Mouse (Mus musculus) hindbrain, embryonic 14.5 days (tissue): ENCODE data around the gene H3f3a. TPM values are rescaled to one million over a fixed set of nuclear protein-coding genes. Genes with fewer than 3 reads are reported as not detected.
A peak's percentile ranks its signal among the peaks of the same experiment; 100 is the strongest.

Experiments used
- ATAC-seq: fragments of 200-750 bp; cut with Nextera tagmentation; 2 replicates; pipeline ENCODE4 v1.8.0; 2017; ENCODE audit warnings: moderate number of reproducible peaks, mild to moderate bottlenecking, moderate TSS enrichment, moderate library complexity; ENCODE audit not compliant: low FRiP score
- DNase-seq: peaks from one replicate; pipeline ENCODE4 v3.0.0-alpha.2; 2015; ENCODE audit warnings: low spot score
- H3K27ac ChIP-seq: fragments of 300-500 bp; sonication (generic); 2 replicates; pipeline ENCODE4 v1.5.1; 2014; ENCODE audit warnings: mild to moderate bottlenecking, moderate library complexity
- H3K27me3 ChIP-seq: fragments of 300-500 bp; sonication (generic); 2 replicates; pipeline ENCODE4 v1.6.1; 2014; ENCODE audit warnings: mild to moderate bottlenecking, low read length, mixed read lengths; ENCODE audit not compliant: control insufficient read depth, insufficient read depth
- H3K36me3 ChIP-seq: fragments of 300-500 bp; sonication (generic); replicated peaks from 2 replicates; pipeline ENCODE4 v1.6.1; 2014; ENCODE audit not compliant: control insufficient read depth, insufficient read depth
- H3K4me1 ChIP-seq: fragments of 300-500 bp; sonication (generic); replicated peaks from 2 replicates; pipeline ENCODE4 v1.6.1; 2014; ENCODE audit warnings: antibody characterized with exemption, low read length, mixed read lengths; ENCODE audit not compliant: control insufficient read depth, insufficient read depth
- H3K4me2 ChIP-seq: fragments of 300-500 bp; sonication (generic); replicated peaks from 2 replicates; pipeline ENCODE4 v1.6.1; 2014; ENCODE audit warnings: mild to moderate bottlenecking, moderate library complexity
- H3K4me3 ChIP-seq: fragments of 300-500 bp; sonication (generic); replicated peaks from 2 replicates; pipeline ENCODE4 v1.5.1; 2014; ENCODE audit warnings: mild to moderate bottlenecking, low read length
- H3K9ac ChIP-seq: fragments of 300-500 bp; sonication (generic); 2 replicates; pipeline ENCODE4 v1.6.1; 2014
- H3K9me3 ChIP-seq: fragments of 300-500 bp; sonication (generic); 2 replicates; pipeline ENCODE4 v1.6.1; 2016; ENCODE audit warnings: low read length; ENCODE audit not compliant: control insufficient read depth
- WGBS: fragments of 180-500 bp; shearing (Covaris S2); extraction: QIAGEN DNeasy Blood & Tissue Kit; methylation state at CpG from one replicate; pipeline ENCODE4 v1.1.7; 2014; 5-methylcytosine and 5-hydroxymethylcytosine counted together
- polyA plus RNA-seq: library from polyadenylated mRNA; unstranded; fragments of >200 nt; fragmentation: Nextera tagmentation; extraction: Ambion mirVana; gene quantifications from 2 replicates; pipeline ENCODE4 v1.2.1, GENCODE M21; 2014

Gene H3f3a
- polyA plus RNA-seq, 1 experiment from 2014 or later: 2,951 TPM

DNA sequence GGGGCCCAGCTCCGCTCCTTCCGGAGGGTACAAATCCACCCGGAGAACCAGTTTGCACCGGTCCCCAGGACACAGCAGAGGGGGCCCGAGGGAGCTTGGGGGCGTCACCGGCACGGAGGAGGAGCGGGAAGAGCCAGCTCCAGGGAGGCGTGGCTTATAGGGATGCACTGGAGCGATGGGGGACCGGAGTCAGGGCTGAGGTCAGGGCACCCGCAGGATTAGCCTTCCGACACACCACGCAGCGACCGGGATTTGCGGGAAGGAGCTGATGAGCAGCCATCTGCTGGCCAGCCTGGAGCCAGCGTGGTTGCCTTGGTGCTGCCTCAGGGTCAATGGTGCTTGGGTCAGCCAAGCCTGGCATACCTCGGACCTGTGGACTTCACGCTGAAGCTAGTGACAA is 19.6 kb downstream of the H3f3a start:
- no peaks in the 10 kb centered on the region for H3K36me3 ChIP-seq
- peak overlapping the region; percentile 30 for H3K4me3 ChIP-seq
- H3K4me1 ChIP-seq: peaks cover 9% of the 10 kb centered on the region
- DNase-seq (no peak), ATAC-seq (peak; percentile 66)
- no peak overlapping the region for H3K27ac ChIP-seq
- H3K9ac ChIP-seq: peak overlapping the region; percentile 51
- no peaks in the 10 kb centered on the region for H3K27me3 ChIP-seq
- peak overlapping the region; percentile 79 for H3K4me2 ChIP-seq
- WGBS: under 1% methylated on average over 21 of the region's 21 CpGs
- no peaks in the 10 kb centered on the region for H3K9me3 ChIP-seq

DNA sequence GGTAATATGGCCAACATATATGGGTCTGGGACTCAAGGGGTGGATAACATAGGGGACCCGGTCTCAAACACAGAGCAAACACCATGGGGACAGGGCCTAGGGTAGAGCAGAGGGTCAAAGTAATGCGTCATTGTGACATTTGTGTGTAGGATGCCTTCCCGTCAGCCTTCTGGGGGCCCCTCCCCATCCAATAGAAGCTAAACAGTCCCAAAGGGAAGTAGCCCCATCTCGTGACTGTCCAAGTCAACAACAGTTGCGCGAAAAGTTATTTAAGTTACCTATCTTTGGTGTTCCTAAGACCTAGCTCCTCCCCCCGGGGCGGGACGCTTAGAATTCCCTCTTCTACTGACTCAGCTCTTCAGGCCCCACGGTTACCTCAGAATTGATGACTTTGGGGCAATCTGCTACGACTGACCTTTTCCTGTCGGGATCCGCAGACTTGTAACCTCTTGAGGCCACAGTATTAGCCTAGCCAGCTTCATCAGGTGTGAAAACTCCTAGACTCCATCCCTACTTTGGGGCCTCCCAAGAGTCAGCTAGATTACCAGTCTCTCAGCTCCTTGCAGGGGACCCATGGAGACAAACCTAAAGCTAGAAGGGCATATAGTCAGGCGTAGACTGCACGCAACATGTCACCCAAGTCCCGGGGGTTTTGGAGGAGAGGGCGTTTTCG is 20.2 kb downstream of the H3f3a start:
- peak overlapping the region; percentile 51 for H3K9ac ChIP-seq

DNA sequence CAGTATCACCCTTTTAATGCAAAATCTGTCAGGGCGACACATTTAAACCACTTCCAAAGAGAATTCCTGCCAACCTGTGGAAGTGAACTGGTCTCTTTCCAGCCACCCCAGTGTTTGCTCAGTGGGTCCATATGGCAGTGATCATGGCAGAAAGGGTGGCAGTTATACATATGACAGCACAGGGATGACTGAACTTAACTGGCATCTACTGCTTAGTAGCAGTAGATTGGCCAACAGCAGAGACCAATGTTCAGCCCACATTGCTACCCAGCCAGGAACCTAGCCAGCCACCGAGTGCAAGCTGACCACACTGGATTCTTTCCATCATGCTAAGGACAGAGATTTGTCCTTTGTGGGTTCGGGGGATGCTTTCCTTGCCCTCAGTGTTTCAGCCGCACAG is 20.9 kb downstream of the H3f3a start:
- no peaks in the 10 kb centered on the region for H3K9me3 ChIP-seq
- 92% methylated on average over 4 of the region's 4 CpGs for WGBS
- peaks cover 9% of the 10 kb centered on the region for H3K4me1 ChIP-seq
- H3K4me3 ChIP-seq: no peak overlapping the region
- H3K9ac ChIP-seq: no peak overlapping the region
- no peaks in the 10 kb centered on the region for H3K36me3 ChIP-seq
- DNase-seq: no peak
- ATAC-seq: no peak
- no peak overlapping the region for H3K27ac ChIP-seq
- no peak overlapping the region for H3K4me2 ChIP-seq
- no peaks in the 10 kb centered on the region for H3K27me3 ChIP-seq

More for the DNA sequence above, 20.2 kb downstream of the H3f3a start:
- Histone ChIP-seq H3K4me2 (peak overlapping the region; percentile 79), H3K9me3 (no peaks in the 10 kb centered on the region), H3K4me3 (peak overlapping the region; percentile 30), H3K27ac (no peak overlapping the region), H3K36me3 (no peaks in the 10 kb centered on the region), H3K4me1 (peaks cover 9% of the 10 kb centered on the region), H3K27me3 (no peaks in the 10 kb centered on the region)
- no peak for DNase-seq
- ATAC-seq: peak; percentile 8; the same call in 1 of the 2 replicates
- WGBS: 10% methylated on average over 18 of the region's 18 CpGs

DNA sequence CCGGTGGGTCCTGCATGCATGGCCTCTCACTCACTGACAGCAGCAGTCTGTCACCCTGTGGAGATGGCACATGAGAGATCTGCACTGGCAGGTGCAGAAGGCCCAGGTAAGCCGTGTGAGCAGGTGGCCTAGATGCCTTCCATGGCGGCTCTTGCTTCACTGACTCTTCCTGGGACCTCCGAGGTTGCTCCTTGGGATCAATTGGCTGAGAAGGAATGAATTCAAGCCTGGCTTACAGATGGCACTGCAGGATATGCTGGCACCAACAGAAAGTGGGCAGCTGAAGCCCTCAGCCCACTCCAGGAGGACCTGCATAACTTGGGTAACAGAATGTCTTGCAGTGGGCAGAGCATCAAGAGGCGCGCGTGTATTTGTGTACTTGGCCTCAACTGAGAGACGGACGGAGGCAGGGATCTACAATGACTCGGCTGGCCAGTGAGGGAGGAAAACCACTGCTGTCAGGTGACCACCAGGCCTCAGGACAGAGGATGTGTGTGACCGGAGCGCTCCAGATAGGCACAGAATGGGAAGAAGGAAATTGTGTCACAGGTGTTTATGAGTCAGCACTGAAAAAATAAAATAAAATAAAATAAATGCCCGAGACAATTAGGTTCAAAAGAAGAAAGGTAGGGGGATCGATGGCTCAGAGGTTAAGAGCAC is 21.8 kb downstream of the H3f3a start:
- no peaks in the 10 kb centered on the region for H3K9me3 ChIP-seq
- H3K27ac ChIP-seq: no peak overlapping the region
- ATAC-seq: no peak
- no peaks in the 10 kb centered on the region for H3K27me3 ChIP-seq
- H3K4me3 ChIP-seq: no peak overlapping the region
- H3K36me3 ChIP-seq: no peaks in the 10 kb centered on the region
- no peak for DNase-seq
- H3K9ac ChIP-seq: no peak overlapping the region
- H3K4me1 ChIP-seq: peaks cover 9% of the 10 kb centered on the region
- WGBS: 89% methylated on average over 14 of the region's 14 CpGs
- H3K4me2 ChIP-seq: no peak overlapping the region

DNA sequence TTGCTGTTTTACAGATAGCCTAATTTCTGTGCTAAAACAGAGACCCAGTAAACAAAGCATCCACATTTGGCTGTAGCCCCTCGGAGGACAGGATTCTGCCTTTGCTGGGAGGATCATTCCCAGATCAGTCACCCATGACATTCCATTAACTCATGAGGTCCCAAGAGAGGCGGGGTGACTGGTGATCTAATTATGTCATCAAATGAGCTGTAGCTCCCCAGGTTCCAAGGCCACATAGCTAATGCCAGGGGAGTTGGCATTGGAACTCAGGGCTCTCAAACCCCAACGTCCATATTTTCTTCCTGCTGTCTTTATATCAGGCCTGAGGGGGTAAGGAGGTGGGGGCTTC is 30.2 kb downstream of the H3f3a start:
- Histone ChIP-seq H3K27me3 (no peaks in the 10 kb centered on the region), H3K27ac (peak overlapping the region; percentile 32; the same call in 1 of the 2 replicates), H3K4me2 (no peak overlapping the region), H3K9me3 (no peaks in the 10 kb centered on the region), H3K36me3 (no peaks in the 10 kb centered on the region), H3K4me3 (no peak overlapping the region), H3K9ac (no peak overlapping the region), H3K4me1 (no peaks in the 10 kb centered on the region)
- DNase-seq (no peak), ATAC-seq (no peak)
- WGBS: 14% methylated on average over 3 of the region's 3 CpGs

DNA sequence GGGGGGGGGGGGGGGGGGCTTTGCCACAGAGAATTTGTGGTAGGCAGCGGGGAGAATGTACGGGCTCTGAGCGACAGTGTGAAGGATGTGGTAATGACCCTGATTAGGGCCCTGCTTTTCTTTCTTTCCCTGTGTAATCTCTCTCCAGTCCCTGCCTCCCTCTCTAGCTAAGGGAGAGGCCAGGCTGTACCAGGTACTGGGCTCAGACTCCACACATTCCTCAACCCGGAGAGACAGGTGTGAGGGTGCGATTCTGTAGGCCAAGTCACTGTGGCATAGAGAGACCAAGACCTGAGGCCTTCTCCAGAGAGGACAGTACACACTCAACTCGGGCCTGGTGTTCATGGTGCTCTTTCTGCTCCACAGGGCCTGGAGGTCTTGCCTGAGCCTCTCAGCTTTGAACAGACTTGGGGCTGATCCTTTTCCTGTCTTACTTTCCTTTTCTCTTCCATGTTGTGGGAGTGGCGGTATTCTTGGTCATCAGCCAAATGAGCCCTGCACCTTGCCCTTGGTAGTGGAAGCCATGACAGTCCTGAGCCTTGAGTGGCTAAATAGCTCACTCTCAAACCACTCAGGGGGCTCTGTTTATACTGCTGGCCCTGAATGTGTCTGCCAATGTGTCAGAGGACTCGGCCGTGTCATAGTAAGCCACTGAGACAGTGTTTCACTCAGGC is 30.7 kb downstream of the H3f3a start:
- H3K4me1 ChIP-seq: no peaks in the 10 kb centered on the region
- no peak overlapping the region for H3K4me3 ChIP-seq
- H3K9ac ChIP-seq: no peak overlapping the region
- no peaks in the 10 kb centered on the region for H3K27me3 ChIP-seq
- ATAC-seq: no peak
- H3K4me2 ChIP-seq: no peak overlapping the region
- no peak for DNase-seq
- no peaks in the 10 kb centered on the region for H3K9me3 ChIP-seq
- H3K36me3 ChIP-seq: no peaks in the 10 kb centered on the region
- H3K27ac ChIP-seq: peak overlapping the region; percentile 32; the same call in 1 of the 2 replicates
- 63% methylated on average over 9 of the region's 9 CpGs for WGBS

DNA sequence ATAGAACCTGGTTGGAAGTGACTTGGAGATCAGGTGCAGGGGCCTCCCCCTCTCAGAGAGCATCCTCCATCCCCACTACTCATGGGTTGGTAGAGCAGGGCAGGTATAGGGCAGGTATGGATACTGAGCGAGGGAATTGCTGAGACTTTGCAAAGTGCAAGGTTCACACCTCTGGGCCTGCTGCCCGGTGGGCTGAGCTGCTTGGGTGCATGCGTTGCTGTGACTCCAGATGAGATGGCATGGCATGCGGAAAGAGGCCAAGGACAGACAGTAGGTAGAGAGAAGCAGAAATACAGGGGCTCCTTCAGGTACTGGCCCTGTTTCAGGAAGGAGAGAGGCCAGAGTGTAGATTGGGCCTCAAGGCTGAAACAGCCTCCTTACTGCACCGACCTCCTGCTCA is 32.5 kb downstream of the H3f3a start:
- Histone ChIP-seq H3K9me3 (no peaks in the 10 kb centered on the region), H3K9ac (no peak overlapping the region), H3K4me2 (no peak overlapping the region), H3K27ac (no peak overlapping the region), H3K4me3 (no peak overlapping the region), H3K36me3 (no peaks in the 10 kb centered on the region), H3K4me1 (0 out of 2 replicates have a peak, but pooled peaks cover 6% of the 10 kb centered on the region), H3K27me3 (no peaks in the 10 kb centered on the region)
- WGBS: 86% methylated on average over 5 of the region's 5 CpGs
- no peak for DNase-seq
- no peak for ATAC-seq

DNA sequence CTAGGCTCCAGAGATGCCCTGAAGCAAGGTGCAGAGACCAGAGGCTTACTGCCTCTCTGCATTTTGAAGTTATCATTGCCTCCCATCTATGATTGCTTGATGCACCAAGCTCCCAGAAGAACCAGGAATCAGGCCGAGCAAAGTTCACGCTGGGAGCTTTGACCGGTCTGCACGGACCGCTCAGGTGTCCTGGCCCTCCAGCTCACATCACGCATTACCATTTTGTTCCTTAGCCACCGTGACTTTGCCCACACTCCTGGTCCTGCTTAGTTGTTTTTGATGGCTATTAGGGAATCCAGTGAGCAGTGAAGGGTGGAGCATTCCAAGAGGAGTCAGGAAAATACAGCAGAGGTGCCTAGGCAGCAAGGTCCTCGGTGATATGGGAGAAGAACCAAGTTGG is 33.5 kb downstream of the H3f3a start:
- Histone ChIP-seq H3K27me3 (no peaks in the 10 kb centered on the region), H3K9me3 (no peaks in the 10 kb centered on the region), H3K4me3 (no peak overlapping the region), H3K36me3 (no peaks in the 10 kb centered on the region), H3K4me2 (no peak overlapping the region), H3K27ac (no peak overlapping the region), H3K4me1 (0 out of 2 replicates have a peak, but pooled peaks cover 6% of the 10 kb centered on the region), H3K9ac (no peak overlapping the region)
- ATAC-seq (no peak), DNase-seq (no peak)
- 91% methylated on average over 8 of the region's 8 CpGs for WGBS

DNA sequence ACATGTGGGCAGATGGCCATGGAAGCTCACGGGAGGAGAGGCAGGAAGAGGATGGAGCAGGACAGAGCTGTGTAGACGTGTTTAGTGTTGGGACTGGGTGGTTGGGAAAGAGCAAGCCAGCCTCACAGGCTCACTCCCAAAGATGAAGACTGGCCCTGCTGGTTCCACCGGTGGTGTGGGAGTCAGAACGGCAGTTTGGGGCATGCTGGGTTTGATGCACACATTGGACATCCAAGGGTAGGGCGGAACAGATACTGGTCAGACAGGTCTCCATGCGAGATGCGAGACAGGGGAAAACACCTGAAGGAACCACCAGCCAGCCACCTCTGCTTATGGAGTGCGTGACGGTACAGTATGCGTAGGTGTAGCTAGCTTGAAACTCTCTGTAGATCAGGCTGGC is 34.8 kb downstream of the H3f3a start:
- H3K9me3 ChIP-seq: no peaks in the 10 kb centered on the region
- H3K4me1 ChIP-seq: 0 out of 2 replicates have a peak, but pooled peaks cover 6% of the 10 kb centered on the region
- H3K4me2 ChIP-seq: peak overlapping the region; percentile 95; the same call in 1 of the 2 replicates
- DNase-seq (no peak), ATAC-seq (no peak)
- H3K36me3 ChIP-seq: no peaks in the 10 kb centered on the region
- no peaks in the 10 kb centered on the region for H3K27me3 ChIP-seq
- no peak overlapping the region for H3K27ac ChIP-seq
- no peak overlapping the region for H3K9ac ChIP-seq
- H3K4me3 ChIP-seq: no peak overlapping the region
- 84% methylated on average over 10 of the region's 10 CpGs for WGBS
